Mouse (Mus musculus): ENCODE measurements at regions not wholly inside any gene's neighbourhood (a gene's known extent, or its start where the extent isn't known, plus 50 kb on each side); places are given as distances from the start of the nearest gene placed in this dataset.

DNA sequence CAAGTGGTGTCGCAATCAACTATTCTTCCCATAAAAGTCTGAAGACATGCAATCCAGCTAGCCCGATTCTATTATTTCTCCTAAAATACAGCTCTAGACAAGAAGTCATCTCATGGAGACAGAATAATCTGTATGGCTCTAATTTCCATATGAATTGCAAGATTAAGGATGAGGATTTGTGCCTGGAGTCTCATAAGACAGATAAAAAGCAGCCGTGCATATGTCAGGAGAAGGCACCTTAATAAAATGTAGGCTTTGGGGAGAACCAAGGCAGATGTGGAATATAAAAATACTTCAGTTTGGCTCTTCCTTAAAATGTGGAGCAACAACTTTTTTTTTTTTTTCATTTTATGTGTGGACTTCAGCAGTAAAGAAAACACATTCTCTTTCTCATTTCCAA, 876.8 kb downstream of the Hace1 start:
- DNase-seq (ENCODE audit: low spot score): no peak

DNA sequence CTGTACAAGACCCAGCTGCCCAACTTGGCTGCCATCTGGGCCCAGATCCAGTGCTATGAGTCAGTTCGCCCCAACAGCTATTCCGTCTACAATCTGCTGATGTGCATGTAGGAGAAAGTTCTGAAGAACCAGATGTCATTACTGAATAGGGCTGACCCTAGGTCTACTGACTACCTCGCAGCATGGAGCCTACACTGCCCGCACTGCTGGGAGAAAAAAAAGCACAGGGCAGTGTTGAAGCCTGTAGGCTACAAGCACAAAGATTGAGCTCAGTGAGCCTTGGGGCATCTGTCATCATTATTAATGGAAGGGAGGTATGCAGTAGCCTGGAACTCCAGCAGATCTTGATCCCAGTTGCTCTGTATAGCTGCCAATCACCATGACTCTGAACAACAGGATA, 881.1 kb downstream of the Hace1 start:
- DNase-seq (ENCODE audit: low spot score): peak; percentile 3

DNA sequence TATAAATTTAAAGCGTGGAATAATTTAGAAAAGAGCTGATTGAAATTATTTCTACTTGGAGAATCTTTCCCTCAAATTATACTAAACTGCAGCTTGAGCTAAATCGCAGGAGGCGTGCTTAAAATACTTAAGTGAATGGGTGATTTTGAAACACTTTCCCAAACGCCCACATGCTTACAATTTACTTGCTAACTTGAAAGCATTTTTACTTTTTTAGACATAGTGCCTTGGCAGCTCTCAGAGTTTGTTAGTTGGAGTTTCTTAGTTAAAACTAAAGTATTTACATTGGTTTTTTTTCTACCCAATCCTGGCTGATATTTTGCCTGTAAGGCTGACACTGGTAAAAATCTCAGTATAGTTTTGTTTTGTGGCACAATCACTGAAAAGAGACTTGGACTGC, 906.0 kb downstream of the Hace1 start:
- DNase-seq (ENCODE audit: low spot score): peak; percentile 3

Measured in layer of hippocampus, adult 11-12 months (tissue).